Mouse (Mus musculus): Measurements from ENCODE around the gene Olfr868. TPM values are rescaled to one million over a fixed set of nuclear protein-coding genes. Genes with fewer than 3 reads are reported as not detected.

Olfr868 gene
- polyA plus RNA-seq, 1 experiment from 2014 or later, result not detected

GRCm38 (mm10) chr9:20149706-20150105 lies 51.3 kb downstream of the Olfr868 start:
- H3K27ac ChIP-seq (ENCODE audit: low read length), result no peak overlapping the region
- no peaks in the 10 kb centered on the region for H3K9me3 ChIP-seq (ENCODE audit: low read length)
- DNase-seq (ENCODE audit: low spot score), result no peak
- ATAC-seq, result no peak
- WGBS, result 86% methylated on average over 3 of the region's 3 CpGs
- no peaks in the 10 kb centered on the region for H3K27me3 ChIP-seq (replicated peaks; ENCODE audit: insufficient read depth, low read length)
- H3K4me3 ChIP-seq (ENCODE audit: low read depth, low read length), result no peak overlapping the region
- H3K4me2 ChIP-seq (replicated peaks; ENCODE audit: low read depth, low read length), result no peak overlapping the region
- H3K4me1 ChIP-seq (ENCODE audit: insufficient read depth, low read depth, low read length), result no peaks in the 10 kb centered on the region
- TF ChIP-seq EP300 (IDR thresholded peaks at IDR 0.05) (no peak), CTCF (IDR thresholded peaks at IDR 0.05) (no peak)
- no peaks in the 10 kb centered on the region for H3K36me3 ChIP-seq (ENCODE audit: insufficient read depth, low read length)
- H3K9ac ChIP-seq (replicated peaks; ENCODE audit: low read depth), result no peak overlapping the region

Other genes starting within 250 kb of the Olfr868 start
- not detected in 2 replicates for gene Olfr860, start 248.9 kb upstream of the Olfr868 start, polyA plus RNA-seq (2015; fragmentation: Nextera tagmentation; extraction: Ambion mirVana)
- not detected in 2 replicates for gene Olfr862, start 210.6 kb upstream of the Olfr868 start, polyA plus RNA-seq (2015; fragmentation: Nextera tagmentation; extraction: Ambion mirVana)
- gene Olfr77, start 181.8 kb upstream of the Olfr868 start, polyA plus RNA-seq (2015; fragmentation: Nextera tagmentation; extraction: Ambion mirVana), result 0.19 and 0.23 TPM in 2 replicates
- gene Olfr866, start 70.6 kb upstream of the Olfr868 start, polyA plus RNA-seq (2015; fragmentation: Nextera tagmentation; extraction: Ambion mirVana), result not detected in 2 replicates
- gene Olfr867, start 41.1 kb upstream of the Olfr868 start, polyA plus RNA-seq (2015; fragmentation: Nextera tagmentation; extraction: Ambion mirVana), result not detected in 2 replicates
- gene Olfr869, start 30.4 kb downstream of the Olfr868 start, polyA plus RNA-seq (2015; fragmentation: Nextera tagmentation; extraction: Ambion mirVana), result not detected in 2 replicates
- not detected in 2 replicates for gene Olfr870, start 75.4 kb downstream of the Olfr868 start, polyA plus RNA-seq (2015; fragmentation: Nextera tagmentation; extraction: Ambion mirVana)
- not detected in 2 replicates for gene Olfr871, start 113.6 kb downstream of the Olfr868 start, polyA plus RNA-seq (2015; fragmentation: Nextera tagmentation; extraction: Ambion mirVana)
- gene Olfr872, start 138.5 kb downstream of the Olfr868 start, polyA plus RNA-seq (2015; fragmentation: Nextera tagmentation; extraction: Ambion mirVana), result not detected in 2 replicates
- not detected in 2 replicates for gene Olfr39, start 183.7 kb downstream of the Olfr868 start, polyA plus RNA-seq (2015; fragmentation: Nextera tagmentation; extraction: Ambion mirVana)
- not detected in 2 replicates for gene Olfr873, start 199.9 kb downstream of the Olfr868 start, polyA plus RNA-seq (2015; fragmentation: Nextera tagmentation; extraction: Ambion mirVana)
- gene Olfr18, start 237.5 kb downstream of the Olfr868 start, polyA plus RNA-seq (2015; fragmentation: Nextera tagmentation; extraction: Ambion mirVana), result not detected in 2 replicates